Mouse (Mus musculus): ENCODE data around the gene Kiz.

DNA sequence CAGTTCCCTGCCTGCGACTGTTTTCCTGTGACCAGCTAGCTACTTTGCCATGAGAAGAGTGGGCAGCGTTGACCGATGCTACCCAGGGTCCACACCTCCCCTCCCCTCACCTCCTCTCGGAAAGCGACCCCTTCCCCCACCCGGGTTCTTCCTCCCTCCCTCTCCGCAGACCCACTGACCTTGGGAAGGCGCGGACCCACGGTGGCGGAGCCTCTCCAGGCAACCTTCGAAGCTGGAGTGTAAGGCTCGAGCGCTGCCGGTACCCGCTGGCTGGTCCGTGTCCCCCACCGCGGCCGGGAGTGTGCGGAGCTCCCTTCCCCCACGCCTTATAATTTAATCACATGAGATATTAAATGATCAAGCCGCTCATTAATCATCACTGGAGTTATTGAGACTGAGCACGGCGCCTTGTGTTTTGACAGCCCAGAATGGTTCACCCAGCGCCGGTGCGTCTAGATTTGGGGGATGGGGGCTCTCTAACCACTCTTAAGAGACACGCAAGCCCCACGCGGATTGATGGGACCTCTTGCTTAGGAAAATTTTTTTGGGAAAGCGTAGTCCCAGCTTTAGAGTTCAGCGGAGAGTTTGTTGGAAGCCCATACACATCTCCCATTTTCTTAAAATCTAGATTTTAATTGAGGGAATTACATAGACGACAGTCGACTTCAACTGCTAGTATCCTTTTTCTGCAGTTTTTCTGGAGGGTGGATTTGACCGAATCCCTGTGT is 16.2 kb upstream of the Kiz start:
- TF ChIP-seq CTCF (IDR thresholded peaks at IDR 0.05; ENCODE audit: borderline replicate concordance, insufficient read depth, low read length) = no peak
- no peak for TF ChIP-seq POLR2A (IDR thresholded peaks at IDR 0.05; ENCODE audit: low read depth, low read length)

Measured in embryonic fibroblast, embryonic 13.5 days (primary cell).